Mouse (Mus musculus) hindbrain, postnatal 0 days (tissue): ENCODE data around the gene Ncam1. TPM values are rescaled to one million over a fixed set of nuclear protein-coding genes. Genes with fewer than 3 reads are reported as not detected.

Experiments used
- ATAC-seq: fragments of 200-750 bp; cut with Nextera tagmentation; 2 replicates; pipeline ENCODE4 v1.8.0; 2017; ENCODE audit warnings: mild to moderate bottlenecking, moderate TSS enrichment, moderate library complexity
- DNase-seq: peaks from one replicate; pipeline ENCODE4 v3.0.0-alpha.2; 2015; ENCODE audit warnings: low spot score
- H3K27ac ChIP-seq: fragments of 300-500 bp; sonication (generic); 2 replicates; pipeline ENCODE4 v1.5.1; 2014; ENCODE audit warnings: mild to moderate bottlenecking
- H3K27me3 ChIP-seq: fragments of 300-500 bp; sonication (generic); 2 replicates; pipeline ENCODE4 v1.6.1; 2014; ENCODE audit warnings: low read length, mixed read lengths; ENCODE audit not compliant: insufficient read depth
- H3K36me3 ChIP-seq: fragments of 300-500 bp; sonication (generic); 2 replicates; pipeline ENCODE4 v1.6.1; 2014; ENCODE audit warnings: low read length, mixed read lengths; ENCODE audit not compliant: insufficient read depth
- H3K4me1 ChIP-seq: fragments of 300-500 bp; sonication (generic); 2 replicates; pipeline ENCODE4 v1.6.1; 2014; ENCODE audit warnings: antibody characterized with exemption, low read length, mixed read lengths; ENCODE audit not compliant: insufficient read depth
- H3K4me2 ChIP-seq: fragments of 300-500 bp; sonication (generic); 2 replicates; pipeline ENCODE4 v1.6.1; 2014; ENCODE audit warnings: low read depth, mild to moderate bottlenecking, low read length, moderate library complexity, mixed read lengths
- H3K4me3 ChIP-seq: fragments of 300-500 bp; sonication (generic); 2 replicates; pipeline ENCODE4 v1.5.1; 2014; ENCODE audit warnings: low read length
- H3K9ac ChIP-seq: fragments of 300-500 bp; sonication (generic); replicated peaks from 2 replicates; pipeline ENCODE4 v1.6.1; 2014; ENCODE audit warnings: mild to moderate bottlenecking, low read length, moderate library complexity, mixed read lengths
- H3K9me3 ChIP-seq: fragments of 300-500 bp; sonication (generic); 2 replicates; pipeline ENCODE4 v1.6.1; 2016; ENCODE audit warnings: low read length, mixed read lengths
- CTCF ChIP-seq: IDR thresholded peaks from 2 replicates; pipeline ENCODE4 v1.5.1; 2016; ENCODE audit warnings: antibody characterized with exemption, control low read depth, low read depth
- WGBS: fragments of 180-500 bp; shearing (Covaris S2); extraction: QIAGEN DNeasy Blood & Tissue Kit; methylation state at CpG from one replicate; pipeline ENCODE4 v1.1.7; 2014; 5-methylcytosine and 5-hydroxymethylcytosine counted together
- polyA plus RNA-seq: library from polyadenylated mRNA; unstranded; fragments of >200 nt; fragmentation: Nextera tagmentation; extraction: Ambion mirVana; gene quantifications from 2 replicates; pipeline ENCODE4 v1.2.1, GENCODE M21; 2015
- total RNA-seq: library from RNA; depleted of rRNA; stranded (reverse); fragments of >200 nt; gene quantifications from 2 replicates; pipeline ENCODE4 v1.2.3, GENCODE M21; 2014

Gene Ncam1
- total and polyA plus RNA-seq, 2 experiments from 2014 or later = 411 to 414 TPM

DNA sequence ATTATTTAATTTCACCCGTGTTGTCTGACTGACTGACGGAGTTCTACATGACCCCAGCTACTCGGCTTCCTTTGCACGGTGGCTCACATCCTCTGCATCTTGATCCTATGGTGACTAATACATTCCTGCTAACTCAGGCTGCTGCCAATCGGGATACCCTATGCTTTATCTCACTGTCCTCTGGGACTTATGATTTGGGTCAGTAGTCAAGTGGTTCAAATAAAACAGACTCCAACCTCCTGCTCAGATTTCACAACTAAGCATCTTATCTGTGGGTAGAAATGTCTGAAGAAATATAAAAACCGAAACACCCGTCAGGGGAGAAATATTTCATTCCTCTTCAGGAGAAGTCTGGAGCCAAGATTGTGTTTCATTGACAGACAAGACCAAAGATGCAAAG, 265.3 kb downstream of the Ncam1 start:
- Histone ChIP-seq H3K9me3 (no peaks in the 10 kb centered on the region), H3K9ac (no peak overlapping the region), H3K27me3 (no peaks in the 10 kb centered on the region), H3K27ac (no peak overlapping the region), H3K4me3 (no peak overlapping the region), H3K4me2 (no peak overlapping the region), H3K4me1 (0 out of 2 replicates have a peak, but pooled peaks cover 4% of the 10 kb centered on the region), H3K36me3 (peaks cover 16% of the 10 kb centered on the region)
- ATAC-seq (no peak), DNase-seq (no peak)
- TF ChIP-seq CTCF = no peak
- 68% methylated on average over 7 of the region's 7 CpGs for WGBS

DNA sequence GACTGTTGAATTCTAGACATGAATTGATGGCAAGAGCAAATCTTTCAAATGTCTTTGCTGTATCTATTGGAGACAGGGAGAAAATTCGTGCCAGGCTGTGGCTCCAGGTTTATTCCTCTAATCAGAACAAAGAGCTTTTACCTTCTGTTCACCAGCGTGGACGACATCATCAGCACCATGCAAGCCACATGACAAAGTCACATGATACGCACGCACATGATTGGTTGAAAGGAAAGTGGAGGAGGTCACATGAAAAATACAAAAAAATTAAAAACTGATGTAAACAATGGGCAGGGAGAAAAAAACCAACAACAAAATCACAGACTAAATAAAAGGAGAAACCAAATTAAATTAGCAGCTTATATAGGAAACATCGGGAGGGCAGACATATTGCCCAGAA, 266.9 kb downstream of the Ncam1 start:
- 0 out of 2 replicates have a peak, but pooled peaks cover 4% of the 10 kb centered on the region for H3K4me1 ChIP-seq
- H3K9me3 ChIP-seq = no peaks in the 10 kb centered on the region
- H3K4me2 ChIP-seq = no peak overlapping the region
- H3K27ac ChIP-seq = no peak overlapping the region
- DNase-seq (no peak), ATAC-seq (no peak)
- 80% methylated on average over 6 of the region's 6 CpGs for WGBS
- H3K27me3 ChIP-seq = no peaks in the 10 kb centered on the region
- peaks cover 10% of the 10 kb centered on the region for H3K36me3 ChIP-seq
- no peak overlapping the region for H3K4me3 ChIP-seq
- TF ChIP-seq CTCF = no peak
- H3K9ac ChIP-seq = no peak overlapping the region

DNA sequence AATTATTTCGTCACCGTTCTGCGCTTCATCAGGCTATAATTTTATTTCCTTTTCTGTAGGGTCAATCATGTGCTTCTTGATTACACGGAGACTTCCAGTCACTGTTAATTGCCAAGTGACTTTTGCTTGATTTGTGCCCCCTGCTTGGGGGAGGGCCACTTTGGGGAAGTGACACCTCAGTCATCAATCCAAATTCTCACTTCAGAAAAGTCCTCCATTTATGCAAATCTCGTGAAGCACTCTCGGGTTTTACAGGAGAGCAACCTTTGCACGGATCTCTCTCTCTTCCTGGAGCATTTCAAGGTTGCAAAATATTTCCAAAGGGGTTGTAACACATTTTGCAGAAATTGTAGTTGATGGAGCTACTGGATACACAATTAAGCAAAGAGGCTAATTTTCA, 267.5 kb downstream of the Ncam1 start:
- Histone ChIP-seq H3K27ac (no peak overlapping the region), H3K36me3 (peaks cover 10% of the 10 kb centered on the region), H3K4me3 (no peak overlapping the region), H3K27me3 (no peaks in the 10 kb centered on the region), H3K4me2 (no peak overlapping the region), H3K9ac (no peak overlapping the region), H3K4me1 (0 out of 2 replicates have a peak, but pooled peaks cover 4% of the 10 kb centered on the region), H3K9me3 (no peaks in the 10 kb centered on the region)
- WGBS = 40% methylated on average over 7 of the region's 7 CpGs
- ATAC-seq (no peak), DNase-seq (no peak)
- no peak for TF ChIP-seq CTCF

DNA sequence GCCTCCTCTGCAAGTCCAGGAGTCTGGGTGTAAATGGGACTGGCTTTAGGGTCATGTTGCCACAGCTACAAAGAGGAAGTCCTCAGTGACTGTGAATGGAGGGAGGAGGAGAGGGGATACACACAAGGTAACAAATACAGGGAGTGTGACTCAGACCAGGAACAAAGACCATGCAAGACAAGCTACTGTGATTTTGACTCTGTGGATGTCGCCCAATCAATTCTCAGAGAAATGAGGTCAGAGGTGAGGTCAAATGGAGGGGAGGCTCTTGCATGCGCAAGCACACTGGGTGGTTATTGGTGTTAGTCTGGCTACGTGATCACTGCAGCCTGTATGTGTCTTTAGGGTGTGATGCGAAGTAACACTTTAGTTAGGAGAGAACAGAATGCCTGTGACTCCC, 268.0 kb downstream of the Ncam1 start:
- H3K4me3 ChIP-seq = no peak overlapping the region
- ATAC-seq (no peak), DNase-seq (no peak)
- 49% methylated on average over 4 of the region's 4 CpGs for WGBS
- H3K27me3 ChIP-seq = no peaks in the 10 kb centered on the region
- TF ChIP-seq CTCF = no peak
- H3K9me3 ChIP-seq = no peaks in the 10 kb centered on the region
- H3K27ac ChIP-seq = no peak overlapping the region
- H3K4me2 ChIP-seq = no peak overlapping the region
- no peak overlapping the region for H3K9ac ChIP-seq
- H3K36me3 ChIP-seq = peaks cover 10% of the 10 kb centered on the region
- H3K4me1 ChIP-seq = 0 out of 2 replicates have a peak, but pooled peaks cover 4% of the 10 kb centered on the region

DNA sequence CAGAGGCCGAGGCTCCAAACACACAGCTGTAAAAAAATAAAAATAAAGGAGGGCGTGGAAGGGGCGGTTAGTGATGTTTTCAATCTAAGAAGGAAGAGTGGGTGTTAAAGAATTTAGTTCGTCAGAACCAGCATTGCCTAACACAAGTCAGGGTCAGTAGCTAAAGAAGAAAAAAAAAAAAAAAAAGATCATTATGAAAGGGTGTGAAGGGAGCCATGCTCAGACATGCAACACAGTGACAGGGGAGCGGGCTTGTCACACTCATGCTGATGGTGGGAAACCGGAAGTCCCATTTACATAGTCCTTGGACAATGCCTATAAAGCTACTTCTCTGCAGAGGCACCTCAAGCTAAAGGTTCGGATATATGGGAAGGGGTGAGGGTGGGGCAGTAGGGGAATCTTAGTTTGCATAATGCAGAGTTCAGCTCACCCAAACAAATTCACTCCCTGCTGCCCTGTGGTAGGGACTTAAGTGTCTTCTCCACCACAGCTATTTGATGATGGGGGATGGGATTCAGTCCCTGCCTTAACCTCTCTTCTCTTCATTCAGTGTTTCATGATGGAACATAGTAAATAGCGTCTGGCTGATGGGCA, 269.3 kb downstream of the Ncam1 start:
- 0 out of 2 replicates have a peak, but pooled peaks cover 4% of the 10 kb centered on the region for H3K4me1 ChIP-seq
- WGBS = 72% methylated on average over 8 of the region's 8 CpGs
- no peak overlapping the region for H3K4me3 ChIP-seq
- H3K4me2 ChIP-seq = no peak overlapping the region
- no peaks in the 10 kb centered on the region for H3K9me3 ChIP-seq
- H3K27me3 ChIP-seq = no peaks in the 10 kb centered on the region
- peaks cover 10% of the 10 kb centered on the region for H3K36me3 ChIP-seq
- no peak overlapping the region for H3K27ac ChIP-seq
- TF ChIP-seq CTCF = no peak
- DNase-seq (no peak), ATAC-seq (no peak)
- no peak overlapping the region for H3K9ac ChIP-seq

DNA sequence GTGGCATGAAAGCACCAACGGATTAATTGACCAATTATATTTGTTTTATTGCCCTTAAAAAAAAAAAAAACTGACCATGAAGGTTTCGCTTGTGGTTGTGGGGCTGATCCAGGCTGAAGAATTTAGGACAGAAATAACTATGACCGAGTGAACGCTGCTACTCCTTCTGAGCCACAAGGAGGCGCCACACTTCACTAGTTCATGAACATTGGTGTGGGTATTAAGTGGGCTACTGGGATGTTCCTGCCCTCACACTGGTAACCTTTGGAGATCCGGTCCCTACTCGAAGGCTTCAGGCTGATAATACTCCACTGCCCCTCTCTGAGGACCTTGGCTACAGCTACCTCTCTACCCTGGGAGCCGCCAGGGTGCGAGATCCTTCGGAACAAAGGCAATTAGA, 269.8 kb downstream of the Ncam1 start:
- Histone ChIP-seq H3K9me3 (no peaks in the 10 kb centered on the region), H3K4me3 (no peak overlapping the region), H3K27me3 (no peaks in the 10 kb centered on the region), H3K36me3 (peaks cover 10% of the 10 kb centered on the region), H3K27ac (no peak overlapping the region), H3K9ac (no peak overlapping the region), H3K4me2 (no peak overlapping the region), H3K4me1 (no peaks in the 10 kb centered on the region)
- DNase-seq (peak; percentile 81), ATAC-seq (peak; percentile 36; the same call in 1 of the 2 replicates)
- 47% methylated on average over 10 of the region's 10 CpGs for WGBS
- TF ChIP-seq CTCF = peak; percentile 78

DNA sequence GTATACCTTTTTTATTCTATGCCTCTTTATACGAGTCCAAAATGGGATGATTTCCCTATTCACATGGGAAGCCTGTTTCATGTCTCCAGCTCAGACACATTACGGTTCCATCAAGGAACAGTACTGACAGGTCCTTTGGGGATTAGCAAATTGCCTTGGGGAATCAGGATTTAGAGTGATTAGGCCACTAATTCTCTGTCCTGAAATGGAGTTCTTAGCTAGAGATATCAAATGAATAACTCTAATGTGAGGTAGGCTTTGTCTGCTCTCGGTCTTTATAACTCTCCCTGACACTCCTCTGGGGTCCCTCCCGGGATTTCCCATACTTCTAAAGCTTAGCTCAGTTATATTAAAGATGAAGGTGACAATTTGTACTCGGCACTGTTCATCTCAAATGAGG, 270.7 kb downstream of the Ncam1 start:
- WGBS = 69% methylated on average over 5 of the region's 5 CpGs
- H3K4me2 ChIP-seq = no peak overlapping the region
- no peak for TF ChIP-seq CTCF
- H3K36me3 ChIP-seq = peaks cover 10% of the 10 kb centered on the region
- H3K4me1 ChIP-seq = no peaks in the 10 kb centered on the region
- no peak for ATAC-seq
- H3K27ac ChIP-seq = no peak overlapping the region
- H3K27me3 ChIP-seq = no peaks in the 10 kb centered on the region
- DNase-seq = no peak
- no peak overlapping the region for H3K9ac ChIP-seq
- no peaks in the 10 kb centered on the region for H3K9me3 ChIP-seq
- no peak overlapping the region for H3K4me3 ChIP-seq
